Mouse (Mus musculus) embryonic fibroblast, embryonic 13.5 days (primary cell): ENCODE results near the gene Tcf7l2.

ENCODE experiments used
- CTCF ChIP-seq: IDR thresholded peaks from 2 replicates; pipeline ENCODE4 v1.5.1; 2011; ENCODE audit warnings: mild to moderate bottlenecking, control low read depth, low read length, moderate library complexity, borderline replicate concordance; ENCODE audit not compliant: insufficient read depth
- POLR2A ChIP-seq: IDR thresholded peaks from 2 replicates; pipeline ENCODE4 v1.6.1; 2011; ENCODE audit warnings: low read depth, mild to moderate bottlenecking, control low read depth, low read length, moderate library complexity

DNA sequence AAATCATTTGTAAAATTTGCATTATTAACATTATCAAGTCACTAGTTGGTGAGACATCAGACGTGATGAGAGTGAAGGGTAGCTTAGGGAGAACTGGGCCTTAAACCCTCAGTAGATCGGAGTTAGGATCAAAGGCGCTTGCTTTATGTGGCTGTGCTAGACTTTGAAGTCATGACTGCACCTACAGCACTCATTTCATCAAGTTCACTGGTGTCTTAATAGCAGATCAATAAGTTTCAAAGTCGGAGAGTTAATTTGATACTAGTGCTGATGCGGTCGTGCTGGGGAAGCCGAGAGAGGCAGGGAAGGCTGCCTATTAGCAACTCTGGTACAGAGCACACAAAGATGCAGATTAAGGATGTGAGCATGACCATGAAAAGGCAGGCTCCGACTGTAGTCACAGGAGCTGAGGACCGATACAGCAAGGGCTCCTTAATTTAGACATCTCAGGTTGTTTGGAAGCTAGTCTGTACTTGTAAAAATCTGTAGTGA is 150.1 kb downstream of the Tcf7l2 start:
- TF ChIP-seq CTCF = no peak
- TF ChIP-seq POLR2A = no peak
